Mouse (Mus musculus) small intestine, adult 2 months (tissue): ENCODE results near the gene Popdc3.

ENCODE experiments used
- CTCF ChIP-seq: fragments of 200-500 bp; IDR thresholded peaks from 2 replicates; pipeline ENCODE4 v1.5.1; 2012; ENCODE audit warnings: low read depth, mild to moderate bottlenecking, control low read depth, inconsistent platforms, low read length, moderate library complexity, mixed read lengths; ENCODE audit not compliant: insufficient replicate concordance, insufficient read length; ENCODE audit errors: extremely low read depth
- POLR2A ChIP-seq: fragments of 200-500 bp; IDR thresholded peaks from 2 replicates; pipeline ENCODE4 v1.6.1; 2012; ENCODE audit warnings: low read depth, mild to moderate bottlenecking, control low read depth, inconsistent platforms, low read length, moderate library complexity

DNA sequence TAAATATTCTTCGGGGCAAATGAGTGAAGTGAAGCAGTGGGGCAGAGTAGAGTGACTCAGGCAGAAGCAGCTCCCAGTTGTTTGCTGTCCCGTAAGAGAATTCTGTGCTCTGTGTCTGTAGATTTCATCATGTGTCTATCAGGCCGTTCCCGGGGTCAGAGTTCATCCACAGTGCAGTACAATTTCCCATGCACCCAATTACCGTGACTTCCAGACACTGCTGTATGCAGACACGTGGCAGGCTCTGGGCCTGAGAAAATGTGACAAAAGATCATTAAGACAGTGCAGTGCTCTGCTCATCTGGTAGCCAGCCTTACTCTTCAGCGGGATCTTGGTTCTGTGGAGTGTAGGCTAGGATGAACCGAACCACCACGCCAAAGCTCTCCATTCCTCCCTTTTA, 167.3 kb downstream of the Popdc3 start:
- TF ChIP-seq POLR2A (no peak), CTCF (no peak)
